Mouse (Mus musculus) T-helper 2 cell (primary cell): ENCODE results near the gene Cntnap2.

Source experiments
- in situ Hi-C: fragments of 300-600 bp; cut with MboI, MseI; formaldehyde crosslinking; loops from one replicate; pipeline ENCODE4 v1.15.1; 2025; ENCODE audit warnings: high pct_unique_total_duplicates

Gene Cntnap2

GRCm38 (mm10) chr6:45885486-45885885, 826.3 kb downstream of the Cntnap2 start:
- in situ Hi-C loops: no loop called here

- in situ Hi-C loops: no loop called here
These were observed 828.7 kb downstream of the Cntnap2 start for GRCm38 (mm10) chr6:45887901-45888300.

GRCm38 (mm10) chr6:45938263-45938662, 879.1 kb downstream of the Cntnap2 start:
- in situ Hi-C loops: no loop called here

GRCm38 (mm10) chr6:45938775-45939174, 879.6 kb downstream of the Cntnap2 start:
- in situ Hi-C loops: no loop called here

DNA sequence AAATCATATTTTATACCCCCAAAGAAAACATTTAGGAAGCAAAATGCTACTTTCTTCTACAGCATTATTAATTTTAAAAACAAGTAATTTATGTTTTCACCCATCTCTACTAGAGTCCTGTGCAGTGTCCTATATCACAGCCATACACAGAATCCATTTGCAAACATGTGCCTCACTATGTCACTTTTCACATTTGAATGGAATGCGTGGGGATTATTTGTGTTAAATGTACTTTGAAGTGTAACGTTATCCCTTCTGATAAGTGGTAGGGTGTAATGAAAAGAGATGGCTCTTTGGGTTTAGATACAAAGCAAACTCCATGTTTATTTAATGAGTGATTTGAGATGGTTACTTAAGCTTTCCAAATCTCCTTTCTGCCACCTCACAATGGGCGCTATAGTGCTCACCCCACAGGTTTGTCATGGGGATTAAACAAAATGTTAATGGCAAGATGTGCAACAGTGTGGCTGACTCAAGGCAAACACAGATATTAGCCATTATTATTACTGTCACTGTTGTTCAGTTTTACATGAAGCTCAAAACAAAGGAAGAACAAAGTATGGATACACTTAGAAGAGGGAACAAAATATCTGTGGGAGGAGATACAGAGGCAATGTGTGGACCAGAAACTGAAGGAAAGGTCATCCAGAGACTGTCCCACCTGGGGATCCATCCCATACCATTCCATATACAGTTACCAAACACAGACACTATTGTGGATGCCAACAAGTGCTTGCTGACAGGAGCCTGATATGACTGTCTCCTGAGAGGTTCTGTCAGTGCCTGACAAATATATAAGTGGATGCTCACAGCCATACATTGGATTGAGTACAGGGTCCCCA, 886.2 kb downstream of the Cntnap2 start:
- in situ Hi-C loops: no loop called here

- in situ Hi-C loops: loop anchor here (10.0 kb wide), 1 partner anchor 280 kb away; no protein-coding TSS in a partner anchor
These were observed 895.6 kb downstream of the Cntnap2 start for GRCm38 (mm10) chr6:45954773-45955172.

DNA sequence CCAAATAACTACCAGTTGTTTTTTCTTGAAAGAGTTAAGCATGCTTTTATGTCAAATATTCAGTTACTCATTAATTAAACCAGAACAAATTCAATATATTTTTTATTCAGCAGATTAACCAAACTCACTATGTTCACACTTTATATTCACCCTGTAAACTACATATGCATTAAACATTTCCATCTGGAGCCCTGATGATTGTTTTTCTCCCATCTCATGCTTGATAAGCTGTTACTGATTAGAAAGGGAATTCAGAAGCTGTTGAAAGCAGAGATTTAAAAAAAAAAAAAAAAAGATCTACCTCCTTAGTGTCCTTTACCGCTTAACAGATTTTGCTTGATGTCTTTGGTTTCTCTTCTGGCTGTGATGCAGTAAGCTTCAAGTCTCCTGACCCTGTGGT, 905.3 kb downstream of the Cntnap2 start:
- in situ Hi-C loops: no loop called here

DNA sequence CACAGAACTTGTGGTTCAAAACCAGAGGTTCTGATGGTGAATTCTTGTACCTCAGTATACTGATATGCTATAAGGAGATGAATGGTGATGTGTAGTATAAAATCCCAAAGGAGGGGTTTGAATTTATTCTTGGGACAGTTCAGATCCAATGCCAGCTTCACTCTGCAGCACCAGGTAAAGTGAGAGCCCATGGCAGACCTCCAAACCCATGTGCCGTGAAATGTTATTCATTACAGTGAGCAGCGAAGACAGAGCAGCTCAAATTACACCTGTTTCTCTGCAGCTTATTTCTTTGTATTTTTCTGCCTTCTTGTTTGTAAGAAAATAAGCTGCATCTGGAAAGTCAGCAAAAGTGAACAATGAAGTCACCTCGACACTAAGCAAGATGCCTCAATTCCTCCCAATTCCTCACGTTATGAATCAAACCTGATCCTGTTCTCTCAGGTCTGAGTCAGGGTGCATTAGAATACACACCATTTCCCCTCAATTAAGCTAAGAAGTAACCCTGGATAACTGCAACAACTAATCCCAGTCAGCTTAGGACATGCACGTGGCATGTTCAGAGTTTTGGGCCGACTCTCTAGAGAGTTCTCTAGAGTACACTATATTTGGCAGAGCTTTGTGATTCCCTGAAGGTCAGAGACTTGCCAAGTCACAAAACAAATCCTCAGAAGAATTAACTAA, 915.5 kb downstream of the Cntnap2 start:
- in situ Hi-C loops: no loop called here

DNA sequence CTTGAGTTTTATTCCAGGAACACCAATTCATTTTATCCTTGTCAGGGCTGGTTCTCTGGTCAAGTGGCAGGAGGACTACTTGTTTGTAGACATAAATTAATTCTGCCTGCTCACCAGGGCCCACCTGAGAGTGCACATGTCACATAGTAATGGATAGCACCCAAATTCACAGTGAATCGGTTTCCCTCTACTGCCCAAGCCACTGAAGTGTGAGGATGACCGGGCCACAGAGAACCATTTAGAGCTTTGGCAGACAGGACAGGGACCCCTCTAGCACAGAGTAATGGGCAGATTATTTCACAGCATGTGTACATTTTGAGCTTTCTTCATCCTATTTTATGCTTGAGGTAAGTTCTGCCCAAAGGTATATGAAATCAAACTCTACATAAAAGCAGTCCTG, 920.0 kb downstream of the Cntnap2 start:
- in situ Hi-C loops: no loop called here

GRCm38 (mm10) chr6:45988051-45988450, 928.9 kb downstream of the Cntnap2 start:
- in situ Hi-C loops: no loop called here

- in situ Hi-C loops: no loop called here
These were observed 931.9 kb downstream of the Cntnap2 start for GRCm38 (mm10) chr6:45991086-45991485.

GRCm38 (mm10) chr6:46022515-46023143, 963.5 kb downstream of the Cntnap2 start:
- in situ Hi-C loops: no loop called here

DNA sequence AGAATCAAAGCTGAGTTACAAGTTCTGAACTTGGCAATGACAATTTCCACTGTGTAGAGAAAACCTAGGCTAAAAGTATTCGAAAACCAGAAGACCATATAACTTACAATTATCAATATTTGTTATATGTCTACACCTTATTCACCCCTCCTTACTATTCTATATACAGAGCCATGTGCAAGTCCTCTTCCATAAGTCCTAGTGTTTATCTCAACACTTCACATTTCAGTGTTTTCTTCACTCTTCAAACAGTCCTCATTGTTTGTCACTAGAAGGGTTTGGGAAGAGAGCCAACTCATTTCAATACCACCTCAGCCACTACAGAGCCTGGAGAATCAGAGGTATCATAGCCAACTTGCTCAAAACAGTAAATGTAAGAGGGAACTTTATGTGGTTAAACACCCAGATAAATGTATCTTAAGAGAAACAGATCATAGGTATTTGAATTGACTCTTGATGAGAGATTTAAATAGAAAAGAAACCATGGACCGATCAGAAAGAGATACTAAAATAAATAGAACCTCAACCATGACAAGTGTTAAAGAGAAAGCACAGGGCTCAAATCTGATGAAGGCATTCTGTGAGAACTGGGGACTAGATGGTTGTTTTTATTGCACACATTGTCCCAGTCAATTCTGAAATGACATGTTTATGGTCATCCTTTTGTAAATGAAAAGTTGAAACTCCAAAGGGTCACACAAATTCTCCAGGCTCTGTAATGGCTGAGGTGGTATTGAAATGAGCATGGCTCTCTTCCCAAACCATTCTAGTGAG, 972.9 kb downstream of the Cntnap2 start:
- in situ Hi-C loops: no loop called here

DNA sequence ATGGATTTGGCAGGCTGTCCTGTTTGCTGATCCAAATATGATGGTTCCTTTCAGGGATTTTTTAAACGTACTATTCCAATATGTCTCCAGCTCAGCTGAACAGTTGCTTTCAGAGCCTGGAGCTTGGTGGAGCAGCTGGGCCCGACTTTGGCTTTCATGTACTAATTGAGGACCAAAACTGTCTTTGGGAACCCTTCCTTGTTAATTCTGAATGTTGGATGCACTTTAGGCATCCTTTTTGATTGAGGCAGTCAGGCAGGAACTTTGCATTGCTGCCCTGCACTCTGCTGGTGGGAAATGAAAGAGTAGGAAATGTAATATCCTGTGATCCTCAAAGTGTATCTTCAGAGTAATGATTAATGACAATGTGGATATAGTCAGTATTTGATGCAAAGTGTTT, 974.0 kb downstream of the Cntnap2 start:
- in situ Hi-C loops: no loop called here

- in situ Hi-C loops: no loop called here
These were observed 981.5 kb downstream of the Cntnap2 start for GRCm38 (mm10) chr6:46040671-46041070.

- in situ Hi-C loops: no loop called here
These were observed 1021.1 kb downstream of the Cntnap2 start for GRCm38 (mm10) chr6:46080236-46080635.

- in situ Hi-C loops: no loop called here
These were observed 1022.3 kb downstream of the Cntnap2 start for GRCm38 (mm10) chr6:46081432-46081831.

DNA sequence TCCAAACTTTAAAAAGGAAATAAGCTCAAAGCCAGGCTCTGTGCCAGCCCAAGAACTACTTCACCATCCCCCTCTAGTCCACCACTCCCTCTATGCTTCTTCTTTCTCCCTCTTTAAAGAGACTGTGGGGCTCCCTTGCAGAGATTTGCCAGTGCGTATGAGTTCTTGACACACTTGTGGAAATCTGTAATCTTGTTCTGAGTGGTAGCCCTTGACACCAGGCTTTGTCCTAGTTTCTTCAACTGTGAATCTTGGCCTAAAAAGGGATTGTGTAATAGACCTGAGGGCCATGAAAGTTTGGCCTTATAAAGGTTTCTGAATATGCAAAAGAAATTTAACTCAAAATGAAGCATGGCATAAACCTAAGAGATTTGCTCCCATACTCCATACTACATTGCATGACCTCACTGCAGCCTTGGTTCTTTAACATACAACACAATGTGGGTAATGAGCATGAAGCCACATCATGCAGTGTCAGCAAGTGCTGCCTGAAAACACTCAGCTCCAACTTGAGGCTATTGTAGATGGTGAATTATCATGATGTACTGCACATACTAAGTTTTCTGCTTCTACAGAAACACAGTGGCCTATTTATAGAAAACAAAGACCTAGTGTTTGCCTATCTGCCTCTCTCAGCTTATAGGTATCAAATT, 1084.2 kb downstream of the Cntnap2 start:
- in situ Hi-C loops: no loop called here

- in situ Hi-C loops: no loop called here
These were observed 1107.7 kb downstream of the Cntnap2 start for GRCm38 (mm10) chr6:46166837-46167236.

- in situ Hi-C loops: no loop called here
These were observed 1138.1 kb downstream of the Cntnap2 start for GRCm38 (mm10) chr6:46197298-46197697.

DNA sequence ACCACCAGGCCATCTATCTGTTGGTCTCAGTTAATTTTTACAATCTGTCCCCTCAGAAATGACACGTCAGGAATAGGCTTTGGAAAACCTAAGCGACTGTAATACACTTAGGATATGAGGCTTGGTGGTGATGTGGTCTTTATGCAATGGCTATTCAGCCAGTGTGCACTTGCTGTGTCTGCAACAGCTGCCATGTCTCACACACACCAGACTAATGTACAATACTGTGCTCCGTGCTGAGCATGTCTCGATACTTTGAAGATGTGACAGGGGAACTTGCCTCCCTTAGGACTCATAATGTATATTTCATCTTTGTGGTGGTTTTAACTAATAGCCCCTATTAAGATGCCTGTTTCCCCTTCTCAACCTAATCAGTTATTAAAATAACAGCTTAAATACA, 1142.7 kb downstream of the Cntnap2 start:
- in situ Hi-C loops: no loop called here
